Comparison of ENCODE assay signal across 8 mouse cellular contexts in genomic region chr5:112153675-112154085, GRCm38 (mm10).
A peak's percentile ranks its signal among the peaks of the same experiment; 100 is the strongest.
DNase-seq lines count a peak whose midpoint lies in the region; ATAC-seq and TF ChIP-seq lines count a peak whose summit lies in the region.

No protein-coding gene starts in this region.

- DNase-seq in 416B (ENCODE audit: low read depth): peak; percentile 45
- DNase-seq in brain, adult 2 months (ENCODE audit: low read depth, low spot score): peak; percentile 74
- DNase-seq in monocyte, adult 2 months (ENCODE audit: low read depth in 1 of 2, low spot score in 2 of 2): peak; percentile 9 to 55
- peak; percentile 41 to 46 for DNase-seq in spleen, postnatal 36 days (ENCODE audit: low spot score in 2 of 2)

- no peaks in the 10 kb centered on the region for H3K9me3 ChIP-seq in heart, embryonic 11.5 days (replicated peaks; ENCODE audit: control insufficient read depth, low read length)
- no peaks in the 10 kb centered on the region for H3K9me3 ChIP-seq in kidney, embryonic 16.5 days (ENCODE audit: low read length)
- H3K9me3 ChIP-seq in limb, embryonic 15.5 days: no peaks in the 10 kb centered on the region

- no peak for TF ChIP-seq POLR2A in embryonic fibroblast, embryonic 13.5 days (IDR thresholded peaks at IDR 0.05; ENCODE audit: low read depth, low read length)

- H3K4me1 ChIP-seq in embryonic fibroblast, embryonic 13.5 days (ENCODE audit: control insufficient read depth, insufficient read depth, low read length): 0 out of 2 replicates have a peak, but pooled peaks cover 2% of the 10 kb centered on the region
- no peaks in the 10 kb centered on the region for H3K4me1 ChIP-seq in heart, embryonic 11.5 days (ENCODE audit: control insufficient read depth, insufficient read depth, low read length)
- H3K4me1 ChIP-seq in kidney, embryonic 16.5 days (ENCODE audit: insufficient read depth, low read length): peaks cover 4% of the 10 kb centered on the region
- peaks cover 8% of the 10 kb centered on the region; the same call in 1 of the 2 replicates for H3K4me1 ChIP-seq in limb, embryonic 15.5 days

- H3K27ac ChIP-seq in embryonic fibroblast, embryonic 13.5 days (ENCODE audit: insufficient read depth, low read length): no peak overlapping the region
- H3K27ac ChIP-seq in heart, embryonic 11.5 days (ENCODE audit: low read depth, low read length): no peak overlapping the region
- H3K27ac ChIP-seq in kidney, embryonic 16.5 days (ENCODE audit: low read length): no peak overlapping the region
- H3K27ac ChIP-seq in limb, embryonic 15.5 days: no peak overlapping the region

- no peak overlapping the region for H3K4me3 ChIP-seq in embryonic fibroblast, embryonic 13.5 days (ENCODE audit: insufficient read depth, low read length)
- peak overlapping the region; percentile 40 for H3K4me3 ChIP-seq in heart, embryonic 11.5 days (ENCODE audit: low read depth, low read length)
- peak overlapping the region; percentile 45 for H3K4me3 ChIP-seq in kidney, embryonic 16.5 days (ENCODE audit: low read length)
- peak overlapping the region; percentile 41 for H3K4me3 ChIP-seq in limb, embryonic 15.5 days

- H3K9ac ChIP-seq in heart, embryonic 11.5 days (ENCODE audit: low read depth, low read length): peak overlapping the region; percentile 64; the same call in 1 of the 2 replicates
- H3K9ac ChIP-seq in kidney, embryonic 16.5 days (replicated peaks; ENCODE audit: low read length): peak overlapping the region; percentile 53
- H3K9ac ChIP-seq in limb, embryonic 15.5 days: peak overlapping the region; percentile 26; the same call in 1 of the 2 replicates

- H3K36me3 ChIP-seq in heart, embryonic 11.5 days (ENCODE audit: control insufficient read depth, insufficient read depth, low read length): no peaks in the 10 kb centered on the region
- H3K36me3 ChIP-seq in kidney, embryonic 16.5 days (ENCODE audit: insufficient read depth, low read length): no peaks in the 10 kb centered on the region
- H3K36me3 ChIP-seq in limb, embryonic 15.5 days: no peaks in the 10 kb centered on the region

- under 1% methylated on average over 39 of the region's 39 CpGs for WGBS in heart, embryonic 11.5 days (ENCODE audit: insufficient replicate concordance)
- WGBS in kidney, embryonic 16.5 days: 0% methylated on average over 39 of the region's 39 CpGs
- WGBS in limb, embryonic 15.5 days: under 1% methylated on average over 39 of the region's 39 CpGs

- TF ChIP-seq CTCF in embryonic fibroblast, embryonic 13.5 days (IDR thresholded peaks at IDR 0.05; ENCODE audit: borderline replicate concordance, insufficient read depth, low read length): peak; percentile 99

- H3K27me3 ChIP-seq in heart, embryonic 11.5 days (ENCODE audit: control insufficient read depth, insufficient read depth, low read length): peaks cover 25% of the 10 kb centered on the region
- peaks cover 28% of the 10 kb centered on the region for H3K27me3 ChIP-seq in kidney, embryonic 16.5 days (ENCODE audit: insufficient read depth, low read length)
- H3K27me3 ChIP-seq in limb, embryonic 15.5 days: peaks cover 24% of the 10 kb centered on the region

- peak overlapping the region; percentile 70 for H3K4me2 ChIP-seq in heart, embryonic 11.5 days
- peak overlapping the region; percentile 68 for H3K4me2 ChIP-seq in kidney, embryonic 16.5 days (replicated peaks; ENCODE audit: low read depth, low read length)
- H3K4me2 ChIP-seq in limb, embryonic 15.5 days: peak overlapping the region; percentile 76

- peak; percentile 62; the same call in 1 of the 2 replicates for ATAC-seq in heart, embryonic 11.5 days (replicated peaks; ENCODE audit: insufficient number of reproducible peaks, low FRiP score, low TSS enrichment)
- ATAC-seq in kidney, embryonic 16.5 days (ENCODE audit: low FRiP score, low TSS enrichment): peak; percentile 85
- peak; percentile 53; the same call in 1 of the 2 replicates for ATAC-seq in limb, embryonic 15.5 days (ENCODE audit: insufficient number of reproducible peaks, low FRiP score, low TSS enrichment, low read depth)
